Mouse (Mus musculus) brain, adult 2 months (tissue): ENCODE results near the gene Cdk18.

ENCODE experiments used
- DNase-seq: peaks from one replicate; pipeline ENCODE4 v3.0.0; 2011; ENCODE audit warnings: low read depth, low spot score

Gene Cdk18

DNA sequence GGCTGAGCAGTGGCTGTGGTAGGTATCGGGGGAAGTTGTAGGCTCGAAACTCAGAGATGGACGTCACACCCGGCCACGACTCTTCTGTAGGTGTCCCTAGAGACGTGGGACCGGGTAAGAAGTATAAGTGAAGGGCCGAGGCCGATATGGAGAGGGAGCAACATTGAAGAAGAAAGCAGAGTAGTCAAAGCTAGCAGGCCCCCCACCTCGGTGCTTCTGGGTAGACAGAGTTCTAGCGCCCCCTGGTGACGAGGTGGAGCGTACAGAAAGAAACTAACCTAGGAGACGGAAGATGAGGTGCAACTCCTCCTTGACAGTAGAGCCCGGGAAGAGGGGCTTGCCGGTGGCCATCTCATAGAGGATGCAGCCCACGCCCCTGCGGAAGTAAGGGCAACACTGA is 22.9 kb downstream of the Cdk18 start:
- DNase-seq, result peak; percentile 85

DNA sequence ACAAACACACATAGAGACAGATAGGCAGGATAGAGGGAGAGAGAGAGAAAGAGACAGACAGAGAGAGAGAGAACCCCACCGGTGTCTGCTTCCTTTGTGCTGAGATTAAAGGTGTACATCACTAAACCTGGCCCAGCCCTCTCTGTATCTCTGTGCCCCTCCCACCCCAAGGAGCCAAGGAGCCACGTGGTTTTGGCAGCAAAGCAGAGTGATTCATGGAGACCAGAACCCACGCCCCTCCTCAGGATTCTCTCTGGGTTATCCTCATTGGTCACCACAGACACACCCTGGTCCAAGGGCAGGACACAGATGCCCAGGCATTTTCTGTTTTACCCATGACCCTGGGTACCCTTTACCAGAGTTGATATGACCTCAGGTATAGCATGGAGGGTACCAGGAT is 26.4 kb downstream of the Cdk18 start:
- DNase-seq, result no peak

DNA sequence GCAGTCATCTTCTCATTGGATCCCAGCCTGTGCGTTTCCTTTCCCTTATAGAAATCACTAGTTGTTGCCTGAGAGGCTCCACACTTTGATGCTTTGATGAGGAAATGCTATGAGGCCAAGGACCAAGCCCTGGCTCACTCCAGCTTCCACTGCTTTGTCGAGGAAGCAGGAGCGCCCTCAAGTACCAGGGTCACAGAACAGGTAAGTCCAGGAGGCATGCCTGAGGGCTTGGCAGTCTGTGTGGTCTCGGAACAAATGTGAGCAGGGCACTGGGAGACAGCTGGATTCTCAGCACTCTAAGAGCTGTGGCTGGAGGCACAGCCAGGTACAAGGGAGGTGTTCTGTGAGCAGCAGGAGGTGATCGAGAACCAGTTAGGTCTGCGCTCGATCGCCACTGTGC is 27.1 kb downstream of the Cdk18 start:
- DNase-seq, result no peak

DNA sequence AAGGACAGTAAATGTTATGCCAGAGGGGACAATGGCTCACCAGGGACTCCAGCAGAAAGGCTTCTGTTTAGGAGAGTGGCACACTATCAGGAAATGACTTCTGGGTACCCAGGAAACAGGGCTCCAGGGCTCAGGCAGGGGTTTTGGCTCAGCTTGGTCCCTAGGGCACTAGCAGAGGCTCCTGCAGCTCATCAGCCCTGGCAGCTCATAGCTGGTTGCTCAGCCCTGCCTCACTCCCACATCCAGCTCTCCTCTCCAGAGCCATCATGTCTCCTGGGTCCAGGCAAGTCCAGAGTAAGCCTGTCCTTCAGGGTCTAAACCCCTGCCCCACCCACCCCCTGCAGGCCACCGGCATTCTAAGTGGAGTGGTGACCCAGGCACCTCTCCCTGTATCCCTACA is 28.1 kb downstream of the Cdk18 start:
- DNase-seq, result no peak

DNA sequence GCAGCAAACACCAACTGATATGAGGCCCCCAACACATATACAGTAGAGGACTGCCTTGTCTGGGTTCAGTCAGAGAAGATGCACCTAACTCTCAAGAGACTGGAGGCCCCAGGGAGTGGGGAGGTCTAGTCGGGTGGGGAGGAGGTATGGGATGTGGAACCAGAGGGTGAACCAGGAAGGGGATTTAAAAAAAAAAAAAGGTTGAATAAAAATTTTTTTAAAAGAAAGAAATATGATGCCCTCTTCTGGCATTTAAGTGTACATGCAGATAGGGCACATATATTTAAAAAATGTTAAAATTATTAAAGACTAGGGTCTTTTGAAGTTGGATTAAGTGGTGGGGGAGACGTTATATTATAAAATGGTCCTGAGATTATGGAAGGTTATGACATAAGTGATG is 30.1 kb downstream of the Cdk18 start:
- DNase-seq, result no peak

DNA sequence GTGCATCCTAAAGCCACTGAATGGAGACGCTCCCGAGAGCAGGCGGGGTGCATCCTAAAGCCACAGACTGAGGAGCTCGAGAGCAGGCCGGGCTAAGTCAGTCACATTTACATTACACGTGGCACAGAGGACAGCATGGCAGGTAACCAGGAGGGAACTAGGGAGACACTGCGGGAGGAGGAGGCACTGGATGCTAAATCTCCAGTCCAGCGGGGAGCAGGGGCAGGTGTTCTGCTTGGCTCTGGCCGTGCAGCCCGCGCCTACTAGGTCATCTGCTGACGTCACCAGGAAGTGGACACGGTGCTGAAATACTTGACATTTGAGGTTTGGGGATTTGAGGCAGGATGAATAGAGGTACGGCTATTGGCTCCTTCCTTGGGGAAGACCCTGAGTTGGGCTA is 35.1 kb downstream of the Cdk18 start:
- DNase-seq, result peak; percentile 55

DNA sequence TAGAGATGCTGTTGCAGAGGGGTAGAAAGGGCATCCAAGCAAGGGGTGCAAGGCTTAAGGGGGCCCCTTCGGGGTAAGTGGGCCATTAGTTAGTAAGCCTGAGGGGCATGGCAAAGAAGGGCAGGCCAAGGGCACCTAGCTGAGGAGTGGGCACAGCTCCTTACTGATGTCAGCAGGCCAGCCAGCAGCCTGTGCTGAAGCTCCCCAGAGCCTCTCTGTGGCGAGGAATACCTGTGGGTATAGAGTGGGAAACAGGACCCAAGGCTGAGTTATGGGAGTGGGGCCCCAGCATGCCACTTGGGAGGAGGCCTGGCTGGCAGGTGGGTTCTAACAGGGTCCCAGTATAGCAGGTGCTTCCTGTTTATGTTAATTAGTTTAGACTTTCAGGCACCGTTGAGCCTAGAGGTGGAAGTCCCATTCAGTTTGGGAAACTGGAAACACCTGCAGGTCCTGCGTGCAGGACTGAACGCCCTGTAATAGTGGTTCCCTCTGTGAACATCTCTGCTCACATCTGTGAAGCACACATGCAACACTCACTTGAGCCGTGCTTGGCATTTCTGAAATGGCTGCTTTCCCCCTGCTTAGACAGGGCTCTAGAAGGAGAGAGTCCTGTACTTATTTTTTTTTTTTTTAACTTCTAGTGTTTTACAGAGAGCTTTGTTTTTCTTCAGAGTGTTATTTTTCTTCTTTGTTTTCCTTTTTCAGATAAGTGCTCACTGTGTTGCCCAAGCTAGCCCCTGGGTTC is 37.4 kb downstream of the Cdk18 start:
- DNase-seq, result no peak

DNA sequence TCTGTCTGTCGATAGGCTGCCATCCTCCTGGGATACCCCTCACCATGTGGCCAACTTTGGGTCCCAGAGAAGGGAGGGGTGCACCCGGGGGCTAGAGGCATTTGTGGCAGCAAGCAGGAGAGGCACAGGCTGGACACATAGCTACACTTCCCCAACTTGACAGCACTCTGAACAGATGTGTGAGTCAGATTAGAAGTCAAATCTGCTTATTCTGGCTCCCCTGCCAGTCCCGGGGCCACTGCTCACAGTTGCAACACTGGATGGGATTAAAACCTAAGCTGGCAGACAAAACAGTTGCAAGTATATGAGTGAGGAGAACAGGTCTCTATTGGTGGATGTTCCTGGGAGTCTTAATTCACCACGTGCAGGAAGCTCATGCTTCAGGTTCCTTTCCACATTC is 39.7 kb downstream of the Cdk18 start:
- DNase-seq, result no peak

DNA sequence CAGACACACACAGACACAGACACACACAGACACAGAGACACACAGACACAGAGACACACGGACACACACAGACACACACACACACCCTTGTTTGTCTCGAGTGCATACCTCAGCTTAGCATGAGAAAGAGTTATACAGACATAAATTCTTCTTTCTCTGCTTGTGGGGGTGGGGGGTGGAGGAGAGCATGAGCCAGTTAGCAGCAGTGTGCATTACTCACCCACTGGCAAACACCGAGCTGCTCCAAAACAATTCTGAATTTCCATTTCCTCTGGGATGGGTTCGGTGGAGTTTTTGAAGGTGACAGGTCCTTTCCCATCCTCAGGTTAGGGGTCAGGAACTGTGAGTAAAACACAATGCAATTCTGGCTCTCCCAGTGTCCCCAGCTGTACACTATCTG is 40.5 kb downstream of the Cdk18 start:
- DNase-seq, result peak; percentile 72

DNA sequence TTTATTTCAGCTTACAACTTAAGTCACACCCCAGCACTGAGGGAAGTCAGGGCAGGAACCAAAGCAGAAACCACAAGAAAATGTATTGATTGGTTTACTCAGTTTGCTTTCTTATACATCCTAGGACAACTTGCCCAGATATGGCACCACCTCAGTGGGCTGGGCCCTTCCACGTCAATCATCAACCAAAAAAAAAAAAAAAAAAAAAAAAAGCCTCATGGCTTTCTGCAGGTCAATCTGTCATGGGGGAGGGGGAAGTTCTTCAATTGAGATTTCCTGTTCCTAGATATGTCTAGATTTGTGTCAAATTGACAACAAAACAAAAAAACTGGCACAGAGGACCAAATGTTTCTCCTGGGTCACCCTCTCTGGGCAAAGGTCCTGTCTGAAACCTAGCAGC is 41.4 kb downstream of the Cdk18 start:
- no peak for DNase-seq

DNA sequence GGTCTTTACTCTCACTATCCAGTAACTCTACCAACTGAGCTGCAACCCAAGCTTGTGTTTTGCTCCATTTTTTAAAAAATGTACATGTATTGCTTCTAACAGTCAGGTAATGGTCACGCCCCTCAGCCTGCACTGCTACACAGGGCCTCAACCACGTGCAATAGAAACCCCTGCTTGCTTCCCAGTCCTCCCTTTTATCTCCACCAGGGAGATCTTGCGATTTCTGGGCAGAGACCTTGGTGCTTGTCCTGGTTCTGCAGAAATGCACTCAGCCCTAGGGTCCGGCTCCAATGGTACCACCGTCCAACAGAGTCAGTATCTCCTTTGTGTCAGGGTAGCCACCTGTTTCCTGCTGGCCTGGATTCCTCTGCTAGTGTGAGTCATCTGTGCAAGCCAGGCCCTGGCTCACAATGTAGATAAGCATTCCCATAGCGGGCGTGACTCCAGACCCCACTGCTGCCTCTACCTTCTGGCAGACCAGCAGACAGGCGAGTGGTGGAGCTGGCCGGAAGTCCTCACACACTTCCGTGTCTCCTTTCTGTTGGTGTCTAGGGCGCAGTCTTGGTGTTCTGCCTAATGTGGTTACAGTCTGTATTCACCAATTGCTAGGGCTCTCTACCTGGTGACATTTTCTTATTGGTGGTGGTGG is 44.0 kb downstream of the Cdk18 start:
- peak; percentile 97 for DNase-seq

DNA sequence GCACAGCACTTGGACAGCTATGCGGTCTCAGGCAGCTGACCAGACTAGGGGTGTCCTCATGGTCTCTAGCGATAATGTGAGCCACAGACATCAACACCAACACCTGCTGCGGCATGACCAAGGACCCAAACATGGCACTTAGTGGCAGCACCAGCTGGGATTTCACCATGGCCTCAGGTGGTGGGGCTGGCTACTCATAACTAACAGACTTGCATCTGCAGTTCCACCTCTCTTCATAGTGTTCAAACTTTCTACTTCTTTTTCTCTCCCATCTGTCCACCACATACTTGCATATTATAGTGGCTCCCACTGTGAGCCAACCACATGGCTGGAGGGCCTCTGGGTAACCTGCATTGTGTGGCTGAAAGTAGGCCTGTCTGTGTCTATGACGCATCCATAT is 46.2 kb downstream of the Cdk18 start:
- no peak for DNase-seq

DNA sequence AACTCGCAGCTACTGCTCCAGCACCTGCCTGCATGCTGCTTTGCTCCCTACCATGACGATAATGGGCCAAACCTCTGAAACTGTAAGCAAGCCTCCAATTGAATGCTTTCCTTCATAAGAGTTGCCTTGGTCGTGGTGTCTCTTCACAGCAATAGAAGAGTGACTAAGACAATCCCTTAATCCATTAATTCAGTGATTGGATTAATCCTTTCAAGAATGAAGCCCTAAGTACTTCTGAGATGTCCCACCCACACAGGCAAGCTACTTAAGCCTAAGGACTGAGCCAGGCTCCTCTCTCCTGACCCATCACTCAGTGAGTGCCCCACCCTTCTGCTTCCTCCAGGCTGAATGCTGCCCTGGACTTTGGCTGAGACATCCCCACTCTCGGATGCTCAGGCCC is 49.2 kb downstream of the Cdk18 start:
- no peak for DNase-seq

DNA sequence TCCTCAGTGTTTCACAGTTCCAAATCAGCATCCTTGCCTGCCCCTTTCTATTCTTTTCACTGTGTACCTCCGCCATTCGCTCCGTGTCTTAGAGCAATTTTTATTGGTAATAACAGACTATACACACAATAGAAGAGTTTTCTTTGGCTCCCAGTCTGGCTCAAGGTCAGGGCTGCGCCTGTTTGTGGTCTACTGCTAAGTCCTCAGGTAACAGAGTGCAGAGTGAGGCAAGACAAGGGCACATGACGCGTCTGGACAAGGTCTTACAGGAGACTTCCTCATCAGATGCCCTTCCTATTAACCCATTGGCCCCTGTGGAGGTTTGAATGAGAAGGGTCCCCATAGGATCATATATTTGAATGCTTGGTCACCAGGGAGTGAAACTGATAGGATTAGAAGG is 49.7 kb downstream of the Cdk18 start:
- no peak for DNase-seq

DNA sequence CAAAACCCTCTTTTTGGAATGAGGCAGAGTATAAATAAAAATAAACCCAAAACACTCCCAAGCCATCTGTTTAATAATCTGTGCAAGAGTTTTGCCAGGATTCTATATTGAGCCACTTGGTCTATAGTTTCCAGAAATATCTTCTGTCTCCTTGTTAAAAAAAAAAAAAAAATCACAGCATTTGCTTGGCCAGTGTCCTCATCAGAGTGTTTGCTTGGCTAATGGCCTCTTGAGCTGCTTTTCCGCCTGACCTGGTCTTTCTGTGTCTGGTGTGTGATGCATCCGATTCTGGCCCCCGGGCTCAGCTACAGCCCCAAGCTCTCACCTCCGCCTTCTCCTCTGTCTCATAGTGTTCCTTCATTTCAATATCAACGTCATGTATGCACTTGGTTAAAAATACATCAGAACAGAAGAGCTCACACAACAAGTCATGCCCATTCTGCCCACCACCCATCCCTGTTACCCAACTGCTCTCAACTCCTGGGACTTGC is 51.3 kb downstream of the Cdk18 start:
- DNase-seq, result peak; percentile 92

DNA sequence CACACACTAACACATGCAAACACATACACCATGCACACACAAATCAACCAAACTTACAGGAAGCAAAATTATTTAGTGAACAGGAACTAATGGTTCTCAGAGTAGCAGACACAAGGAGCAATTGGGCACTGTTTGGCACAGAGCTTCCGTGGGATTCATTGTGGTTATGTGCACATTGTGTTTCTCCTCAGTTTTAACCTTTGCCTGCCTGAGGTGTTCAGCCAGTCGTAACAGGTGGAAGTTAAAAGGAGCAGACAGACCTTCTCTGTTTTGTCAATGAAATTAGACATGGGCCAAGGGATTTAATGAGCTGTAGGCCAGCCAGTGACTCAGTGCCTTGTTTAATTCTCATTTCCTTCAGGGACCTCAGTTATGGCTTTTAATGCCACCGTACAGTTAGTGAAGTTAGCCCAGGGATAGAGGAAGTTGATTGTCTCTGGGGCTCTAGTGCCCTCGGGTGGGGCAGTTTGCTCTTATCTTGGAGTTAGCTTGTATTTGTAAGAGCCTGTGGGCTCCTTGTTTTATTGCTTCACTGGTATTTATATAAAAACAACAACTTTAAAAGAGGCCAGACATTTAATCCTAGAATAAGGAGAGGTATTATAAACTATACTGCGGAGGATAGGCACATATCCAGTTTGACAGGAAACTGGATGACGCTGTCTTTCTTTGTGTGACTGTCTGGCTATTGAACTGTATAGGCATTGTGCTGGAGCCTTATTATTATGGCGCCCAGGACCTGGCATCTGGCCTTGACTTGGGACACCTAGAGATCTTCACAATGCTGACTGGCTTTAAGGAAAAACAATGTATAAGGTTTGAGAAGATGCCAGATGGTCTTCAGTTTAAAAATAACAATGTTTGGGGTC is 54.1 kb downstream of the Cdk18 start:
- DNase-seq, result no peak

DNA sequence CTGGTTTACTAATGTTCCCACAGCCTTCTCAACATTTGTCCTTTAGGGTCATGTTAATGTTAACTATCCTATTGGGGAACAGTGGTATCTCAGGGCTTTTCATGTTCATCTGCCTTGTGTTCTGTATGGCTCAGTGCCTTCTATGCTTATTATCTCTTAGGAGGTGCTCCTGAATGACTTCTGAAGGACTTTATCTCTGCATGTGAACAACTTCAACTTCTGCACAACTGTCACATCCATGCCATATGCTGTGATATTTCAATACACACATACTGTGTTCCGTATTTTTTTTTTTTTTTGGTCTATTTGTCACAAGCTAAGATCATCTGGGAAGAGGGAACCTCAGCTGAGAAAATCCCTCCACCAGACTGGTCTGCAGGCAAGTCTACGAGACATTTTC is 61.1 kb downstream of the Cdk18 start:
- DNase-seq, result no peak

DNA sequence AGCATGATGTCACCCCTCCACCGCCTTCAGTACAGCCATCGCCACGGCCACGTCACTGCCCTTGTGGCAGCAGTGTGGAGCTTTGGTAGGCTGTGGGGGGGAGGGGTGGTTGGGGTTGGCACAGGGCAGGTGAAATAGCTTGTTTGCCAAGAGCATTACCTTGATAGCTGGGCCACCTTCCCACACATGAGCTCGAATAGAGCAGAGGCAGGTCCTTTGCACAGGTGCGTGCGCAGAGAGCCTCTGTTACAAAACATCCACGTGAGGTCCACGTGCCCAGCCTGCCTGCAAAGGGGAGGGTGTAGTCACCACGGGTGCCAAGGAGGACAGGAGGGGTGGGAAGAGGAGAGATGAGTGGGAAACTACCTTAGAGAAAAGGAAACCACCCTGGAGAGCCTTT is 63.9 kb downstream of the Cdk18 start:
- no peak for DNase-seq

DNA sequence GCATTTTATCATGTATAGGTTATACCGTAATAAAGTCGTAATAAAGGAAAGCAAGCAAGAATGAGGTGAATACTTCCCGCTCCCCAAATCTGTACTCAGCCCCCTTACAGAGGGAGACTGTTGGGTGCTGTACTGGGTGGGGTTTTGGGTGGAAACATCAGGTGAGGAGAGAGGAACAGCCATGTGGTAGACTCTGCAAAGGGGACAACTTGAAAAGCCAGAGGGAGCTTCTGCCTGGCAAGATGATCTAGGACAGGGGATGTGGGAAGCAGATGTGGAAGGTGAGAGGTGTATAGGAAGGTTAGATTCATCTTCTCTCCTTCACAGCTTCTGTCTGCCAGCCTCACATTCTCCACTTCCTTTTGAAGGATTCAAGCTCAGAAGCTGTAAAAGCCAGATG is 68.8 kb downstream of the Cdk18 start:
- DNase-seq, result no peak

DNA sequence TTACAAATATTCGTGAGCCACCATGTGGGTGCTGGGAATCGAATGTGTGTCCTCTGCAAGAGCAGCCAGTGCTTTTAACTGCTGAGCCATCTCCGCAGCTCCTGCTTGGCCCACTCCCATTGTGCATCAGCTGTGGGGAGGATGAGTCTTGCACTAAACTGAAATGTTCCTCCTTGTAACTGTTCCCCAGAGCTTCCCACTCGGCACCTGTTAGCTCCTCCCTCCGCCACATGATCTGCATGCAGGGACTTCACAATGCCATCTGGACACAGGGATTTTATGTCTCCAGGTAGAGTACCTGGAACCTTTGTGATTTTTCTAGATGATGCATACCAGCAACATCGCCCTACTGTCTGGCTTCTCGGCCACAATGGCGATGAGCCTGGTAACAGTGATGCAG is 70.0 kb downstream of the Cdk18 start:
- DNase-seq, result peak; percentile 58

DNA sequence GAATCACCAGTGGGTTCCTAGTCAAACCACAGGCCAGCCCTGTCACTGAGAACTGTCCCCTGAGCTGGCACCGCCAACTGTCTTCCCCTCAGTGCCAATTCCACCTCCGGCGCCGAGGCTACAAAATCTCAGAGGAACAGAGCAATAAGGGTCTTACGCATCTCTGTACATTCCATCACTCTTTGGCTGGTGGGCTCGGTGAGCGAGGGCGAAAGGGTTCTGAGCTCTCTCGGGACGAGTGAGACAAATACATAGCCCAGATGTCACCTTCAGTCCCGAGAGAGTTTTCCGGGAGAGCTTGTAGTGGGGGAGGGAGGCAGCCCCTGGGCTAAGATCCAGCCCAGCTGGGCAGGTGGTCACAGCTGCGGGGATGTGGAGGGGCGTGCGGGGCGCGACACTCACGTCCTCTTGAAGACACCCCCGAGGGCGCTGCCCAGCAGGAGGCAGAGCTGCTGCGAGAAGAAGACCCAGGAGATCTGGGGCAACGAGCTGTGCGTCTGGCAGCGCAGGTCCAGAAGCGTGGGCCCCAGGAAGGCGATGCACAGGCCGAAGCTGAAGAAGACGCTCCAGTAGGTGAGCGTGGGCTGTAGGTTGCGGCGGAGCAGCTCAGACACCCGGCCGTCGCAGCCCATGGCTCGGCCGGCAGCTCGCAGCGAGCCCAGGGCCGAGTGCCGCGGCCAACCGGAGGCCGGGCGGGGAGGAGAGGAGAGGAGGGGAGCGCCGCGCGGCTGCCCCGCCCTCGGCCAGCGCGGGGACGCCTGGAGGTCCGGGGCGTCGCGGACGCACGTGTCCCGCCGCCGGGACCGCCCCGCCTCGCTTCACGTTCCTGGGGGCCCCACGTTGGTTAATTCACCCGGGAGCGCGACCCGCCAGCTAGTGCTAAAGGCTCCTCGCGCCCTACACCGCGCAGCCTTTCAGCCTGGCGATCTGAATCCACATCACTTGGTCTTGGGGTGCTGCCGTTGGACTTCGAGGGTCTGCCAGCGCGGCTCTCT is 71.9 kb downstream of the Cdk18 start, which contains the start of gene Mfsd4a:
Gene Mfsd4a, minus strand, starts transcription at position 802 of the 995 bp plus-strand sequence.
- DNase-seq, result peak; percentile 78
